Mouse (Mus musculus): Measurements from ENCODE around the gene Slc37a1.
A peak's percentile ranks its signal among the peaks of the same experiment; 100 is the strongest.

Slc37a1 gene

DNA sequence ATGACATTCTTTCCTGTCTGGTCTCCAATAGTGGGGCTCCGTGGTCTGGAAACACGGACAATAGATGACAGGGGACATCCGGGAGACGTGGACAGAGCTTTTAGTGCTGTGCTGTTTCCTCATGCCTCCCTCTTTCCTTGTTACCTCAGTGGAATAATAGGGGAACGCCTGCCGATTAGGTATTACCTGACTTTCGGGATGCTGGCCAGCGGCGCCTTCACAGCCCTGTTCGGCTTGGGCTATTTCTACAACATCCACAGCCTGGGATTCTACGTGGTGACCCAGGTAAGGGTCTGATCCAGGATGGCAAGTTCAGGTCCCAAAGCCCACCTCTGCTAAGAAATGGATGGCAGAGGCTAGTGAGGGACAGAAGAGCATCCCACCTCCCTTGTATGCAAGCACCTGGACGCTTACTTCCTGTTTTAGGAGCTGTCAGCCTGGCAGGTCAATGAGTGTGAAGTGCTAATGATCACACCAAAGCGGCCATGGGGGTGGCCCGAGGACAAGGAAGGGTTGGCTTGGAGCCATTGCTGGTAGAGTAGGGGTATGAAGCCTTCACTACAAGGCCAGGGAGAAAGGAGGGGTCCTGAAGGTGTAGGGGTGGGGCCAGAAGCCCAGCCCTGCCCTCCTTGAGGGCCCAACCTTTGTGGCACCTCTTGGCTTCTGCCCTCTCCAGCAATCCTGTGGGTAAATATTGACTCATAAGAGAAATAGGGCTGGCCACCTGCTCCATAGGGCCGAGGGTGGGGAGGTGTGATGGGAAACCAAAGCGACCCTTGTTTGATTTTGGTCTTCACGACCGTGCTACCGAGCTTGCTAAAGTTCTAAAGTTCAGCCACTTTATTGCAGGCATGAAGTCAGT lies 32.5 kb downstream of the Slc37a1 start:
- DNase-seq (ENCODE audit: low spot score in 2 of 2), result no peak

DNA sequence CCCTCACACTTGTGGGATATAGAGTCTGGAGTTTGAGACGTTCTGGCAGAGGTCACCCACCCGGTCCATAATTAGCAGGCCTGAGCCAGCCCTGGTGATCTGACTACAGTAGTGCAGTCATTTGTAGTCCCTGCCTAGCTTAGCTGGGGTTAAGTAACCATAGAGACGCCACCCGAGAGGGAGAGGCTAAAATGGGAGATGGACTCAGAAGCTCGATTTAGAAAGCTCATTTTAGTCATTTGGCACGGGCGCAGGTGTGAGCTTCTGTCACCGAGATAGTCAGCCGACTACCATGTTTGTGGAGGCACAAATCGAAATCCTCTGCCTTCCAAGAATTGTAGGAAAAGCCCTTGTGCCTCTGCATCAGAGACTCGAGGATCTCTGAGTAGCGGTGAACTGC lies 34.8 kb downstream of the Slc37a1 start:
- DNase-seq (ENCODE audit: low spot score in 2 of 2), result peak; percentile 77 to 87

DNA sequence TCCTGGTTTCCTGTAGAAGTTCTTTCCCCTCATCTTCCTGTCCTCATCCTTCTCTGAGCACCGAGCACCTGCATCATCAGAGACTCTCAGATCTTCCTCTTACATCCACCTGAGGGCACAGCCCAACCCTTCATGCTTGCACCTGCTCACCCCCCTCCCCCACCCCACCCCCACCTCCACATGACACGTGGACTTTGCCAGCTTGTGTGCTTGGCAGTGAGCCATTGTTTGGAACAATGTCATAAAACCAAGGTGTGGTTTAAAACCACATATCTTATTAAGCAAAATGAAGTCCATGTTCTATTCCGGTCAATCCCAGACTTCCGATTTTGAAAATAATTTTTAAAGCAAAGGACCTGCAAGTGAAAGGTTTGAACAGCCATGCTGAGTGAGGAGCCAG lies 35.9 kb downstream of the Slc37a1 start:
- DNase-seq (ENCODE audit: low spot score in 2 of 2), result no peak

DNA sequence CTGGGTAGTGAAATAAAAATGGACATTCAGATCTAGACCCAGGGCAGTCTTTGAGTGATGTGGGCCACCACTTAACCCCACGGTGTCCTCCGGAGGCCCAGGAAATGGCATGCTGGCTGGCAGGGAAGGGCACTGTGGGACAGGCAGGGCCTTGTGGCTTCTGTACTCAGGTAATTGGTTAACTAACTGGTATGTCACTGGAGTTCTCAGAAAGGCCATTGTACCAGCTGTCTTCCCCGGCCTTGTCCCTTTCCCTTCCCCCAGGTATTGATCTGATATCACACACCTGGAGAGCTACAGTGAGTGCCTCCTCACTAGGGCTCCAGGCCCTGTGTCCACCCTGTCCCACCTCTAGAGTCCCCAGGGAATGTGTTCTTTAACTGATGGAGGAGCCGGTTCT lies 36.8 kb downstream of the Slc37a1 start:
- DNase-seq (ENCODE audit: low spot score in 2 of 2), result no peak

DNA sequence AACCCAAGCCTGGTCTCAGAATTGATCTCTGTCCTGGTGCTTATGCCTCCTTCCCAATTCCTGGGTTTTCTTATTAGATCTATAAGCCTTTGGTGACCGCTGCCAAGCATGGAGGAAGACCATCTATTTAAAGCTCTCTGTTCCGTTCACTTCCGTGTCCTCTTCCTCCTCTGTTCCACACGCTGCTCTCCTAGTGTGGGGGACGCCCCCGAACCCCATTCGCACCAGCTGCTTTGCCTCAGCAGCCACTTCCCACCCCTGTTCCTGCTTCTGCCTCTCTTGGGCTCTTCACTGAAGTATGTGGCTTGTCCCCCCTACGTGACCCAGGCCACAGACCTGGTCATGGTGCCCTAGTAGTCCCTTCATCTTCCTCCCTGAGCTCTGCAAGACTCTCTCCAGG lies 37.6 kb downstream of the Slc37a1 start:
- DNase-seq (ENCODE audit: low spot score in 2 of 2), result no peak

DNA sequence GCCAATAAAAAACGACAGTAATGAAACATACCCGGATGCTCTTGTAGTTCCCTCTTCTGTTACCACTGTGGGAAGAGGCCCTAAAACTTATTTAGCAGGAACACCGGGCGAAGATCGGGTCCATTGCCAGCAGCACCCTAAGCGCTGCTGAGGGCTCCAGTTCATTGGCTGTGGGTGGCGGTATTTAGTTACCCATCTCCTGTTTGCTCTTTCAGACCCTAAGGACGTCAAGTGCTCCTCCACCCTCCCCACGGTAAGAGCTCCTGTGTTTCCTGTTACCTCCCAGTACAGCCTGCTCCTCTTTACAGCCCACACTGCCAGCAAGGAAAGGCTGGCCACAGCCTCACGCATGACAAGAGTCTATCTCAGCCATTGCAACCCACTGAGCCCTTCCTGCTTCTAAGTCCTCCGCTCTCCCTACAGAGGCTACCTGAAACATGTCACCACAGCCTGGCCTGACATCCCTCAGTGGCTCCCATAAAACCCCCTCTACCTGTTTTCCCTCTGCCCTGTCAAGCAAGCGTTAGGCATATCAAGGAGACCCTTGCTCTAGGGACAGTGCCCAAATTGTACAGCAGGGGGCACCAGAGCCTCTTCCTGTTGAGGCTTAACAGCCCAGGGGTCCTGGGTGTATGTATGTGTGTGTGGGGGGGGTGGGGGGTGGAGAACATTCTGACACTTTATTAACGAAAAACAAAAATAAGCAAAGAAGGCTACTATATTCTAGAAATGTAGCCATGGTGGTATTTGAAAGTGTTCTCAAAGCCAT lies 39.0 kb downstream of the Slc37a1 start:
- no peak for DNase-seq (ENCODE audit: low spot score in 2 of 2)

DNA sequence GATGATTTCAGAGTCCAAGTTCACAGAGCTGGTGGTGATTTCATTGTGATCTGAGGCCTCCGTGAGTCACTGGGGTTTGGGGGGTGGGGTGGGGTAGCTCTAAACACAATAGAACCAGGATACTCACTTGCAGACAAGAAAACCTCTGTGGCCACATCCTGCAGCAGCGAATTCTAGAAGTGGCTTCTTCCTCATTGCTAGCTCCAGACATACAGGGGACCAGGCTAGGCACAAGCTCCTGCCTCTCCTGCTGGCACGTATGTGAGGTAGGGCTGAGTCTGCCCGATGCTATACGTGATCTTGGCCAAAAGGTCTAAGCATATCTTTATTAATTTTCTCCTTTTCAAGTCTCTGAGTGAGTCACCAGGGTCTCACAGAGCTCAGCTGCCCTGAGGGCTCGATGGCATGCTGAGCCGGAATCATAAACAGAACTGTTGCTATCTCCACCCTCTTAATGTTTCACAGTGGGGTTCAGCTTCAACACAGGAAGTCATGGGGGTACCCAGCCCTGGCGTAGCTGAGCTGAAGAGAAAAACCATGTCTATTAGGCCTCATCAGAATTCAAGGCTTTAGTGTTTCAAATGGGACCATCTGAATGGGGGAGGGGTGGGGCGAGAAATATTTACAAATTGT lies 39.7 kb downstream of the Slc37a1 start:
- no peak for DNase-seq (ENCODE audit: low spot score in 2 of 2)

DNA sequence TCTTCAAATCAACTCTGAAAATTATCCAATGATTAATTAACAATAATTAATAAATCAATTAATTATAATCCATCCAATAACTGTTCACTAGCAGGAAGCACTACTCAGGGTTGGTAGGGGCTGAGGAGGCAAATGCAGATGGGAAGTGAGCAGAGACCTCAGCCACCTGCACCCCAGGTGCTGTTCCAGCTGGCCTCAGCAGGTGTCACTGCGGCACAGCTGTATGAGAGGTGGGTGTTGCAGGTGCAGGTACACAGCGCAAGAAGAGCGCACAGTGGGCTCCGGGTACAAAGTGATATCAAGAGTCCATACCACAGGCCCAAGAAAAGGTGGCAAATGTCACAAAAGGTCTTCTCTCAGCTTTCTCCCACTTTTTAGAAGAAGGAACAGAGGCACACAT lies 41.9 kb downstream of the Slc37a1 start:
- no peak for DNase-seq (ENCODE audit: low spot score in 2 of 2)

DNA sequence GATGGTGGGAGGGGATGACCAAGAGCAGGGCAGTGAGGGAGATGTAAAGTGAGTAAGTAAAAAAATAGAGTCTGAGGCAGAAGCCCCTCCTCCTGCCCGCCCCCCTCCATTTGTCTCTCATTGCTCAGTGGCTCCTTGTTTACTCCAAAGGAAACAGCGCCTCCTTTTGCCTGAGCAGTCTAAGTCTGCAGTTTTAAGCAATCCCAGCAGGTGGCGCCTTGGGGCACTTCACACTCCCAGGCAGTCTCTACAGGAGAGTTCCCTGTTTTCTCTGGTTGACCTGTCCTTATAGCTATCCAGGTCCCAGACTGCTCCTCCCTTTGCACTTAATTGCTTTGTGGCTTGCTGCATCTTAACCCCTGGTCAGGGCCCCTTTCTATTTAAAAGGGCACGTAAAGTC lies 44.0 kb downstream of the Slc37a1 start:
- peak in 1 of 2 experiments; percentile 33 for DNase-seq (ENCODE audit: low spot score in 2 of 2)

DNA sequence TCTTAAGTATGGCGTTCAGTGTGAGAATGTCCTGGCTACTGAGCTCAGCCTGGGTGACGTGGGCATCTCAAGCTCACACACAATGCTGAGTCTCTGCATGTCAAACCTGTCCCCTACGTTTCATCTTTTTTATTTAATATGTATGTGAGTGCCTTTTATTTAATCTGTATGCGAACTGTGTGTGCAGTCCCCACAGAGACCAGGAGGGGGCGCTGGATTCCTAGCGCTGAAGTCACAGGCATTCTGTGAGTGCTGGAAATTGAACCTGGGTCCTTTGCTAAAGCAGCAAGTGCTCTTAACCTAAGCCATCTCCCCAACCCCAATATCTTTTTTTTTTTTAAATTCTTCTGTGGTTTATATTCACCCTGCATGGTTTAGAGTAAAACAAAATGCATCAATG lies 44.7 kb downstream of the Slc37a1 start:
- no peak for DNase-seq (ENCODE audit: low spot score in 2 of 2)

DNA sequence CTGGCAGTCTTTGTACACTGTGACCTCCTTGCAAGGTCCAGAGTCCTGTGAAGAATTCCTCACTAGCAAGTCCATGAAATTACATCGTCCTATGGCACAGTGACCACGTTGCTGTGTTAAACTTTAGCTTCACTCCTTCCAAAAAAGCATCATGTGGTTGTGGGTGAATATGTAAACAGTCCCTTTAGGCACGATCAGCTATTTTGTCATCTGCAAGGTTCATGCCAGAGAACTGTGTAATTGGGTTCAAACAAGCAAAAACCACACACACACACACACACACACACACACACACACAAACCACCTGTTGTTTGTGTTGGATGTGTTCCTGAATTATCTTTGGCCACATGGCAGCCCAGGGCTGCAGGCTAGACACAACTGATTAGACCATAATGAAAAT lies 45.3 kb downstream of the Slc37a1 start:
- no peak for DNase-seq (ENCODE audit: low spot score in 2 of 2)

DNA sequence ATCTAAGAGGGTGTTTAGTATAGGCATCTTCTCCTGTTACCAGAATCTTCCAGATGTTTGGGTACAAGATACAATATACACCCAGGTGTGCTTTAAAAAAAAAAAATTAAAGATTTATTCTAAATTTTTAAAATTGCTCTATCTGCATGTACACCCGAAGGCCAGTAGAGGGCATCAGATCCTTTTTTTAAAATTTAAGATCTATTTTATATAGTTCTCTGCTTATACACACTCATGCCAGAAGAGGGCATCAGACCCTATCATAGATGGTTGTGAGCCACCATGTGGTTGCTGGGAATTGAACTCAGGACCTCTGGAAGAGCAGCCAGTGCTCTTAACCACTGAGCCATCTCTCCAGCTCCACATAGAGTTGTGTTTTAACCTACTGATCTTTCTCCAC lies 45.7 kb downstream of the Slc37a1 start:
- no peak for DNase-seq (ENCODE audit: low spot score in 2 of 2)

DNA sequence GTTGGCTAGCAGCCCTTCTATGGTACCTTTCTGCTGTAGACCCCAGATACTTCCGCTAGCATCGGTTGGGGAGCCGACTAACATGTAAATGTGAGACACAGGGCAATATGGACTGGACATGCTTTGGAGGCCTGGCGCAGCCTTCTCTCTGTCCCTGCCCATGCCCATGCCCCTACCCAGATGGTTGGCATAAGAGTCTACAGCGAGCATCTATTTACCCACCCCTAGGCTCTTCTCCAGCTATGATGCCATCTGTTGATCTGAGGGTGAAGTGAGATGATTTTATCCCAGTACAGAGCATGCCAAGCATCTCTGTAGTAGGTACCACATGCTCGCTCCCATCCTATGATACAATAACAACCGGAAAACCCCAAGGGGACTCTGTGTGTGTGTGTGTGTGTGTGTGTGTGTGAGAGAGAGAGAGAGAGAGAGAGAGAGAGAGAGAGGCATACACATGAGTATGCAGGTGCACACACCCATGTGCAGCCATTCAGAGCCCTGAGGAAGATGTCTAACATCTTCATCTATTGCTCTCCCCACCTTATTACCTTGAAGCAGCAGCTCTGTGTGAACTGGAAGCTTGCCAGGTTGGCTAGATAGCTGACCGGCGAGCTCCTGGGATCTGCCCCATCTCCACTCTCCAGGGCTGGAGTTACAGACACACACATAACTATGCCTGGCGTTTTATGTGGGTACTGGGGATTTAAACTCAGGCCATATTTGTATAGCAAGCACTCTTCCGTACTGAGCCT lies 48.1 kb downstream of the Slc37a1 start:
- DNase-seq (ENCODE audit: low spot score in 2 of 2), result no peak

DNA sequence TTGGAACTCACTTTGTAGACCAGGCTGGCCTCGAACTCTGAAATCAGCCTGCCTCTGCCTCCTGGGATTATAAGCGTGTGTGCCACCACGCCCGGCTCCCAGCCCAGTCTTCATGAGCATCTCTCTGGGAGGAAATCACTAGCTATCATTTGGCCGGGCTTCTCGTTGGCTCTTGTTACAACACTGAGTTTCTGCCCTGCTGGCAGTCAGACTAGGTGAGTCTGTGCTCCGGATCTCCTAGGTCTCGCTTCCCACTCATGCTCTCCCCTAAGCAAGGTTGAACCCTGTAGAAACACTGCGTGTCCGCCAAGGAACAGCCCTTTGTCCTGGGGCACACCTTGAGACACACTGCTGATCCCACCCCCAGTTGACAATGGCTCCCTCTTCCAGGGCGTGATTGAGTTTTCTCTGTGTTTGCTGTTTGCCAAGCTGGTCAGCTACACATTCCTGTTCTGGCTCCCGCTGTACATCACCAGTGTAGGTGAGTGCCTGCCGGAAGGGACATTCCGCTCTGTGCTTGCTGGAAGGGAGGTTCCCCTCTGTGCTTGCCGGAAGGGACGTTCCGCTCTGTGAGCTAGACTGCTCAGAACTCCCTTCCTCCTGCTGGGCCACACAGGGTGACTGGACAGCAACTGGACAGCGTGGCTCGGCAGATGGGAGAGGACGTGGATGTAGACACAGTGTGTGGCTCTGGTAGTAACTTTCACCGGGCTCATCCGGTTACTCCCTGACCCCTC lies 48.9 kb downstream of the Slc37a1 start:
- no peak for DNase-seq (ENCODE audit: low spot score in 2 of 2)

DNA sequence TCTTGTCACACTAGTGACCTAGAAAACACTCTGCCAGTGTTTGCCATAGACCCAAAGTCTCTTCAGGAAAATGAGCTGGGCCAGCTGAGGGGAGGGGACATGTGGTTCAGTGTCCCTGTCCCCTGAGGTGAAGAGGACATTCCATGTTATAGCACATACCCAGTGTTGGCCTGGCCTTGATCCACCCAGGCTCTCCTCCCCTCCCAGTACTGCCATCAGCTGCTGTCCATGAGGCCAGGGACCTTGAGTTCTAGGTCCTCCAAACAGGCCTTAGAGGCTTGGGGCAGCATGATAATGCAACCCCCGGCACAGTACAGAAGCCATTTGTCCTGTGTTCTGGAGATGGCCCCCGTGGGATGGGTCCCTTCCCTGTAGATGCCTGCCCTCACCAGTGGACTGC lies 53.2 kb downstream of the Slc37a1 start:
- DNase-seq (ENCODE audit: low spot score in 2 of 2), result no peak

DNA sequence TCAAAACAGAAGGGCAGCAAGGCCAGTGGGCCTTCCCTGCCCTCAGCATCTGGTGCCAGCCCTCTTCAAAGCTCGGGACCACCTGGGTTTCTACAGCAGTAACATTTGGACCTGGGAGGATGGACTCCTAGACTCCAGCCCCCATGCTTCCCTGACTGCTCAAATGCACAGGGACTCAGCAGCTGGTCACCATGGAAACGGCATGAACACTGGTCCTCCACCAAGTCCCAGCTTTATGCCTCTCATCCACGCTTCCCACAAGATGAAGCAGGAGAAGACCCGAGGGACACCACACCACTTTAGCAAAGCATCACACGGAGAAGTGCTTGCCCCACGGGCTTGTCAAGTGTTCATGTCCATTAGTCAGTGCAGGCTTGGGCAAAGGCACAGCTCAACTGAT lies 55.6 kb downstream of the Slc37a1 start:
- peak in 1 of 2 experiments; percentile 22 for DNase-seq (ENCODE audit: low spot score in 2 of 2)

DNA sequence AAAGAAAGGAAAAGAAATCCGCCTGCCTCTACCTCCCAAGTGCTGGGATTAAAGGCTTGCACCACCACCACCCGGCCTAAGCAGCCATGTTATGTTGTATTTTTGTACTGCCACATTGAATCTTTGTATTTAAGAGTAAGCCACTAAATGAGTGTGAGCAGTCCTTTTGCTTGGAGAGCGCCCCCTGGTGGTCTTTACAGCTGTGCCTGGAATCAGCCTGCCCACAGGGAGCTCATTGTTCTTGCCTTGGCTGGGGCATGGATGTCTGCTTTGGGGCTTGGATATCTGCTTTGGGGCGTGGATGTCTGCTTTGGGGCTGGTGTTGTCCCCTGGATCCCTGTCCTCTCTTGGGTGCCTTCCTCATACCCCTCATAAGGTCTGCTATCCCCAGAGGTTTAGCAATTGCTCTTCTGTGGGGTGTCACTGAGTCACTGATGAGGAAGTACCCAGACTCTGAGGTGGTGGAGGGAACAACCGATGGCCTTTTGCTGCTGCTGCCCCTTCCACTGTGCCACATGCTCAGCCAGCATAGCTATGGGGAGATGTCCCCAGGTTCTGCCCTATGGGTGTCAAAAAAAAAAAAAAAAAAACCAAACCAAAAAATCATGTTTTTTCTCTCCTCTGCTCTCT lies 57.7 kb downstream of the Slc37a1 start:
- peak; percentile 40 to 55 for DNase-seq (ENCODE audit: low spot score in 2 of 2)

DNA sequence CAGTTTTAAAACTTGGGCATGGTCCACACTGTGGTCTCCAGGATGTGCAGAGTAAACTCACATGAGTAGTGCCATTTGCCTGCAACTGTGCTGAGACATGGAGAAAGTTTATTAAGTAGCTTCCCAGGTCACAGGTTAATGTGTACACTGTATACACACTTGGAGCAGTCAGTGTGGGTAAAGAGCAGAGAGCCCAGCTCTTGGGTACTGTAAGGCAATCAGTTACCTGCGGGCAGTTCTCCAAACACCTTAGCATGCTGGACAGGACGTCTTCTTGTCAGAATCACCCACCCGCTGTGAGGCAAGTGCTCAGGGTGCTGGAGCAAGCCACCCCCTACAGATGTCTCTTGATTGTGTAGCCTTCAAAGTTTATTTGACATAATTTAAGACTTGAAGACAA lies 58.2 kb downstream of the Slc37a1 start:
- DNase-seq (ENCODE audit: low spot score in 2 of 2), result no peak

DNA sequence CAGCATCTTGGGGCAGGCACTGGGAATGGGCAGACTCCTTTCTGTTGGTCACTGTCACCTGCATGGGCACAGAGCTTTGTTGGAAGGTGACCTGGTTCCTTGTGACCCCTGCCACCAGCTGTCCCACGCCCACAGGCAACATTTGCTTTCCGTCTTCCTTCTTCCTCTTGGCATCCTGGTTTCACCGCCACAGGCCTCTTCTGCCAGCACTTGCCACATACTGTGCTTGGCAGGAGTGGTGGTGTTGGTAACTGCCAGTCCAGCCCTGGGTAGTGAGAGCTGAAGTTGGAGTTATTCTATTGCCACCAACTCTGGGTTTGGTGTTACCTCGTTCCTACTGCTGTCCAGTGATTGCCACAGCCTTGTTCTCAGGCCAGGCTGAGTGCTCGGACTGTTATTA lies 61.5 kb downstream of the Slc37a1 start:
- DNase-seq (ENCODE audit: low spot score in 2 of 2), result no peak

DNA sequence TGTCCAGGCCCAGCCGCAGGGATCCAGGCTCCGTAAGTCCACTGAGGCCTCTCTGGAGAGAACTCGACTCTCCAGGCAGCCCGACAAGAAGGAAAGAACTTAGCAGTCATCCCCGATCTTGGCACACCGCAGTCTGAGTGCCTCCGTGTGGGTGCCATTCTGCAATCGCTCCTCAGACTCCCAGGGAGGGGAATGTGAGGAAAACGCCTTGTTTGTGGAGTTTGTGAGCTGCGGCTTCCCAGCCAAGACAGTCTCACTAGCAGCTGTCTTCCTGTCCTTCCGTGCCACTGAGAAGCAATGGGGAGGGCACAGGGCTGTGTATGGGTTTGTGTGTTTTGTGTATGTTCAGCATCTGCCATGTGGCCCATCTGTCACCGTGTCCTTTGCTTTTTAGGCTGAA lies 62.8 kb downstream of the Slc37a1 start:
- DNase-seq (ENCODE audit: low spot score in 2 of 2), result peak in 1 of 2 experiments; percentile 33

DNA sequence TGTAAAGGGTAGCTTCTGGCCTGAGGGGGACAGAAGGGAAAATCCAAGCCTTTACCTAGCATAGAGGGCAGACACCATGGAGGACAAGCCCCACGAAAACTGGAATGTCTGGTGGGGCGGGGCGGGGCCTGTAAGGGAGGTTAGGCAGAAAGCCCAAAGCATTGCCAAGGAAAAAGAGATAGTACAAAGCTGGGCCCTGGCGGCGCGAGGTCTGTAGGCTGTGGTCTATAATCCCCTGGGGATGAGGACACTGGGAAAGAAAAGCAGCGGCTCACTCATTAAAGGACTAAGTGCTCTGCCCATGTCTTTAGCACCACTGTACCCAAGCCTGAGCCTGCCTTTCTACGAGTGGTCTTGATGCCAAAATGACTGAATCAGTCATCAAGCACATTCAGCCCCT lies 65.4 kb downstream of the Slc37a1 start:
- DNase-seq (ENCODE audit: low spot score in 2 of 2), result no peak

All from right cerebral cortex, postnatal 36 days (tissue).